Mouse (Mus musculus): ENCODE data around the gene Snrpc. TPM values are rescaled to one million over a fixed set of nuclear protein-coding genes. Genes with fewer than 3 reads are reported as not detected.

Gene Snrpc
- polyA plus RNA-seq, 1 experiment from 2014 or later, result 350 TPM

- H3K36me3 ChIP-seq, result no peaks in the 10 kb centered on the region
- no peak overlapping the region for H3K4me2 ChIP-seq (replicated peaks)
- 79% methylated on average over 4 of the region's 4 CpGs for WGBS
- no peak overlapping the region for H3K4me3 ChIP-seq
- H3K9me3 ChIP-seq, result no peaks in the 10 kb centered on the region
- H3K4me1 ChIP-seq, result peaks cover 17% of the 10 kb centered on the region; the same call in 1 of the 2 replicates
- ATAC-seq (ENCODE audit: low FRiP score, low read depth), result no peak
- no peak overlapping the region for H3K9ac ChIP-seq (replicated peaks)
- H3K27me3 ChIP-seq, result no peaks in the 10 kb centered on the region
- H3K27ac ChIP-seq (replicated peaks), result no peak overlapping the region
These were observed 34.2 kb upstream of the Snrpc start for GRCm38 (mm10) chr17:27803752-27804151.

- no peak overlapping the region for H3K4me3 ChIP-seq
- 95% methylated on average over 7 of the region's 7 CpGs for WGBS
- no peak for ATAC-seq (ENCODE audit: low FRiP score, low read depth)
- no peak overlapping the region for H3K27ac ChIP-seq (replicated peaks)
- H3K9ac ChIP-seq (replicated peaks), result no peak overlapping the region
- no peaks in the 10 kb centered on the region for H3K27me3 ChIP-seq
- H3K36me3 ChIP-seq, result no peaks in the 10 kb centered on the region
- no peaks in the 10 kb centered on the region for H3K9me3 ChIP-seq
- H3K4me1 ChIP-seq, result peaks cover 17% of the 10 kb centered on the region; the same call in 1 of the 2 replicates
- no peak overlapping the region for H3K4me2 ChIP-seq (replicated peaks)
These were observed 33.7 kb upstream of the Snrpc start for GRCm38 (mm10) chr17:27804156-27804690.

- WGBS, result 87% methylated on average over 10 of the region's 10 CpGs
- Histone ChIP-seq H3K4me2 (replicated peaks) (no peak overlapping the region), H3K4me1 (peaks cover 12% of the 10 kb centered on the region; the same call in 1 of the 2 replicates), H3K36me3 (no peaks in the 10 kb centered on the region), H3K9me3 (no peaks in the 10 kb centered on the region), H3K27me3 (no peaks in the 10 kb centered on the region), H3K27ac (replicated peaks) (no peak overlapping the region), H3K9ac (replicated peaks) (no peak overlapping the region), H3K4me3 (no peak overlapping the region)
- ATAC-seq (ENCODE audit: low FRiP score, low read depth), result no peak
These were observed 32.9 kb upstream of the Snrpc start for GRCm38 (mm10) chr17:27804803-27805770.

- H3K4me2 ChIP-seq (replicated peaks), result no peak overlapping the region
- WGBS, result 88% methylated on average over 2 of the region's 2 CpGs
- no peak for ATAC-seq (ENCODE audit: low FRiP score, low read depth)
These were observed 30.3 kb upstream of the Snrpc start for GRCm38 (mm10) chr17:27807542-27808078.

GRCm38 (mm10) chr17:27810569-27811331, 27.2 kb upstream of the Snrpc start:
- Histone ChIP-seq H3K4me3 (no peak overlapping the region), H3K4me1 (peaks cover 3% of the 10 kb centered on the region; the same call in 1 of the 2 replicates), H3K9me3 (no peaks in the 10 kb centered on the region), H3K4me2 (replicated peaks) (no peak overlapping the region), H3K27ac (replicated peaks) (no peak overlapping the region), H3K27me3 (no peaks in the 10 kb centered on the region), H3K9ac (replicated peaks) (no peak overlapping the region), H3K36me3 (no peaks in the 10 kb centered on the region)
- 94% methylated on average over 16 of the region's 16 CpGs for WGBS
- ATAC-seq (ENCODE audit: low FRiP score, low read depth), result no peak

More at GRCm38 (mm10) chr17:27807542-27808078, 30.3 kb upstream of the Snrpc start:
- H3K9me3 ChIP-seq, result no peaks in the 10 kb centered on the region
- 0 out of 2 replicates have a peak, but pooled peaks cover 4% of the 10 kb centered on the region for H3K4me1 ChIP-seq
- no peaks in the 10 kb centered on the region for H3K36me3 ChIP-seq
- H3K4me3 ChIP-seq, result no peak overlapping the region
- H3K9ac ChIP-seq (replicated peaks), result no peak overlapping the region
- no peak overlapping the region for H3K27ac ChIP-seq (replicated peaks)
- H3K27me3 ChIP-seq, result no peaks in the 10 kb centered on the region

- no peak overlapping the region for H3K9ac ChIP-seq (replicated peaks)
- no peak overlapping the region for H3K27ac ChIP-seq (replicated peaks)
- no peaks in the 10 kb centered on the region for H3K9me3 ChIP-seq
- no peak for ATAC-seq (ENCODE audit: low FRiP score, low read depth)
- no peaks in the 10 kb centered on the region for H3K36me3 ChIP-seq
- no peaks in the 10 kb centered on the region for H3K27me3 ChIP-seq
- no peak overlapping the region for H3K4me3 ChIP-seq
- WGBS, result 96% methylated on average over 3 of the region's 3 CpGs
- H3K4me2 ChIP-seq (replicated peaks), result no peak overlapping the region
- H3K4me1 ChIP-seq, result peaks cover 3% of the 10 kb centered on the region; the same call in 1 of the 2 replicates
These were observed 26.0 kb upstream of the Snrpc start for GRCm38 (mm10) chr17:27811980-27812379.

- no peak for ATAC-seq (ENCODE audit: low FRiP score, low read depth)
- Histone ChIP-seq H3K27ac (replicated peaks) (no peak overlapping the region), H3K4me2 (replicated peaks) (no peak overlapping the region), H3K9me3 (no peaks in the 10 kb centered on the region), H3K36me3 (no peaks in the 10 kb centered on the region), H3K4me3 (no peak overlapping the region), H3K27me3 (no peaks in the 10 kb centered on the region), H3K9ac (replicated peaks) (no peak overlapping the region), H3K4me1 (peaks cover 23% of the 10 kb centered on the region)
These were observed 23.3 kb upstream of the Snrpc start for GRCm38 (mm10) chr17:27814606-27815005.

- Histone ChIP-seq H3K4me3 (peak overlapping the region; percentile 99), H3K36me3 (no peaks in the 10 kb centered on the region), H3K27ac (replicated peaks) (no peak overlapping the region), H3K4me1 (peaks cover 33% of the 10 kb centered on the region), H3K27me3 (no peaks in the 10 kb centered on the region), H3K9ac (replicated peaks) (peak overlapping the region; percentile 99), H3K4me2 (replicated peaks) (peak overlapping the region; percentile 97), H3K9me3 (no peaks in the 10 kb centered on the region)
- WGBS, result 33% methylated on average over 7 of the region's 7 CpGs
- ATAC-seq (ENCODE audit: low FRiP score, low read depth), result no peak
These were observed 18.9 kb upstream of the Snrpc start for GRCm38 (mm10) chr17:27819011-27819410.

GRCm38 (mm10) chr17:27819521-27819970, 18.4 kb upstream of the Snrpc start:
- Histone ChIP-seq H3K4me2 (replicated peaks) (peak overlapping the region; percentile 97), H3K9ac (replicated peaks) (peak overlapping the region; percentile 99), H3K4me3 (peak overlapping the region; percentile 99), H3K27me3 (no peaks in the 10 kb centered on the region), H3K4me1 (peaks cover 31% of the 10 kb centered on the region), H3K9me3 (no peaks in the 10 kb centered on the region), H3K27ac (replicated peaks) (peak overlapping the region; percentile 82), H3K36me3 (no peaks in the 10 kb centered on the region)
- ATAC-seq (ENCODE audit: low FRiP score, low read depth), result no peak
- under 1% methylated on average over 20 of the region's 20 CpGs for WGBS

- peak overlapping the region; percentile 99 for H3K4me3 ChIP-seq
- ATAC-seq (ENCODE audit: low FRiP score, low read depth), result peak; percentile 92
- H3K36me3 ChIP-seq, result no peaks in the 10 kb centered on the region
- peak overlapping the region; percentile 82 for H3K27ac ChIP-seq (replicated peaks)
- under 1% methylated on average over 44 of the region's 62 CpGs for WGBS
- H3K9ac ChIP-seq (replicated peaks), result peak overlapping the region; percentile 99
- H3K9me3 ChIP-seq, result no peaks in the 10 kb centered on the region
- H3K27me3 ChIP-seq, result no peaks in the 10 kb centered on the region
- peak overlapping the region; percentile 97 for H3K4me2 ChIP-seq (replicated peaks)
- peaks cover 30% of the 10 kb centered on the region for H3K4me1 ChIP-seq
These were observed 17.9 kb upstream of the Snrpc start for GRCm38 (mm10) chr17:27819971-27820567.

Measured in midbrain, embryonic 12.5 days (tissue).